Mouse (Mus musculus): ENCODE results near the gene BC024063. TPM values are rescaled to one million over a fixed set of nuclear protein-coding genes. Genes with fewer than 3 reads are reported as not detected.
"Not testable (repeated sequence)": the region's sequence is repeated elsewhere in the genome, so short reads cannot be mapped to it uniquely, and the experiment has no call there.

The BC024063 gene
- polyA plus RNA-seq (2012; rRNA removed) = 0.14 and 0.28 TPM in 2 replicates
- 0.44 and 0.63 TPM in 2 replicates for polyA plus RNA-seq (2014; fragmentation: Nextera tagmentation; extraction: Ambion mirVana)

DNA sequence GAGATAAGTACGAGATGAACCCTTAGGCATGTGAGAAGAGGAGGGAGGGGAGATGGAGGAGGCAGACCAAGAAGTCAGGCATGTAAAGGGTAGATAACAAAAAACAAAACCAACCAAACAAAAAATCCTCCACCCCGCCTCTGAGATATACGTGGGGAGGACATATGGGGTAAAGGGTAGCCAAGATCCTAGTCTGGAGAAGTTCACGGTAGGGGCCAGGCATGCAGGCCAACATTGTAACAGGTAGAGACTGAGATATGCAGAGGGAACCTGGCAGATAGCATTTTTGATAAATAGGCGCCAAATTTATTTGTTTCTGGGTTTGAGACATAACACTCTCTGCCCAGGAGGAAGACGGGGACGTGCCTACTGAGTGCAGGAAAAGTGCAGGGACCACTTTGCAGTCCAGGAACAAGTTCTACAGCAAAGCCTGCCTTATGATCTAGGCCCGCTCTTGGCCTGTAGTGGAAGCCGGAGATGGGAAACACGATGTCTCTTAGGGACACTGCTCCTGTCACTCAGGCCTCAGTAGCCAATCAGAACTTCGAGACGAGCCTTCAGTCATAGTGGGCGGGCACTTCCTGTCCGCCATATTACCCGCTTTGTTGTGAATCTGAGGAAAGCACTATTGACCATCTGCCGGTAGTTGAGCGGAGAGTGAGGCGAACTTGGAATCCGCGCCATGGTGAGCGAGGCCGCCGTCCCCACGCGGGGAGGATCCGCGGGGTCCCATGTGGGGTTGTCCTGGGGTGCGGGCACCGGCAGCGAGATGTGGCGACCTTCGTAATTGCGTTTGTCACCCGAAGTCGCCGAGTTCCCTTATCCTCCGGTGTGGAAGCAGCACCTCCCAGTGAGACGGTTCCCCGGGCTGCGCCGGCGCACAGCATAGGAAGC, at the start of gene BC024063:
BC024063 (plus strand) TSS at position 626 of the 894 bp plus-strand sequence.
- WGBS (ENCODE audit: insufficient replicate concordance) = 13% methylated on average over 39 of the region's 42 CpGs
- Histone ChIP-seq H3K4me3 (ENCODE audit: insufficient read depth in 1 of 2, low read depth in 2 of 2, low read length in 2 of 2) (peak within 1 kb of the TSS; percentile 53 to 74), H3K4me2 (ENCODE audit: low read depth) (peak within 1 kb of the TSS; percentile 50)
- not testable (repeated sequence) for H3K9me3 ChIP-seq (ENCODE audit: control insufficient read depth, low read length); H3K9ac ChIP-seq (replicated peaks); H3K27me3 ChIP-seq (ENCODE audit: control insufficient read depth, insufficient read depth, low read length); H3K36me3 ChIP-seq (replicated peaks; ENCODE audit: control insufficient read depth, insufficient read depth, low read depth); H3K4me1 ChIP-seq (replicated peaks; ENCODE audit: control insufficient read depth in 2 of 2, insufficient read depth in 2 of 2, low read length in 1 of 2); H3K27ac ChIP-seq
- peak; percentile 95 for ATAC-seq (ENCODE audit: insufficient read depth)
- peak; percentile 59 to 67 (median 66) for DNase-seq (ENCODE audit: low read depth in 3 of 3, low spot score in 3 of 3)

DNA sequence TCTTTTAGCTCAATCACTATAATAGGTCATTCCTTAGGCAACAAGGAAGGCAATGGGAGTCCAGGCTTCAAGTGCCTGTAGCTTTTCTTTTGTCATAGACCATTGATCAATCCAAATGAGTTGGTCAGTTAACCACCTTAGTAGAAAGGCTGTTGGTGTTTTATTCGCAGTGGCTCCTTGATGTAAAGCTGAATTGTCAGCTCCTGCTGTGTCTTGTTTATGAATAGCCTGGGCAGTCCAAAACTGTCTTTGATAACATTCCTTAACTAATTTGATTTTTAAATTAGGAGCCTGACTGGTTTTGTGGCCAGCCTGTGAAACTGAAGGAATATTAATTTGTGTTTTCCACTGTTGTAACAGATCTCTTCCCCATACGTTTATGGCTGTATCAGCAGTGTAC, 41.0 kb upstream of the BC024063 start:
- no peak overlapping the region for H3K4me2 ChIP-seq (ENCODE audit: low read depth)
- no peaks in the 10 kb centered on the region for H3K27me3 ChIP-seq (ENCODE audit: control insufficient read depth, insufficient read depth, low read length)
- no peaks in the 10 kb centered on the region for H3K9me3 ChIP-seq (ENCODE audit: control insufficient read depth, low read length)
- TF ChIP-seq EP300 (IDR thresholded peaks at IDR 0.05; ENCODE audit: low read depth) (no peak), CTCF (IDR thresholded peaks at IDR 0.05; ENCODE audit: low read depth) (no peak)
- no peak overlapping the region for H3K9ac ChIP-seq (replicated peaks)
- ATAC-seq (ENCODE audit: insufficient read depth) (no peak), DNase-seq (ENCODE audit: low read depth in 3 of 3, low spot score in 3 of 3) (no peak)
- H3K4me1 ChIP-seq (replicated peaks; ENCODE audit: control insufficient read depth in 2 of 2, insufficient read depth in 2 of 2, low read length in 1 of 2) = no peaks in the 10 kb centered on the region
- no peak overlapping the region for H3K27ac ChIP-seq
- WGBS (ENCODE audit: insufficient replicate concordance) = 51% methylated on average over 2 of the region's 2 CpGs
- no peaks in the 10 kb centered on the region for H3K36me3 ChIP-seq (replicated peaks; ENCODE audit: control insufficient read depth, insufficient read depth, low read depth)
- no peak overlapping the region for H3K4me3 ChIP-seq (ENCODE audit: insufficient read depth in 1 of 2, low read depth in 2 of 2, low read length in 2 of 2)

DNA sequence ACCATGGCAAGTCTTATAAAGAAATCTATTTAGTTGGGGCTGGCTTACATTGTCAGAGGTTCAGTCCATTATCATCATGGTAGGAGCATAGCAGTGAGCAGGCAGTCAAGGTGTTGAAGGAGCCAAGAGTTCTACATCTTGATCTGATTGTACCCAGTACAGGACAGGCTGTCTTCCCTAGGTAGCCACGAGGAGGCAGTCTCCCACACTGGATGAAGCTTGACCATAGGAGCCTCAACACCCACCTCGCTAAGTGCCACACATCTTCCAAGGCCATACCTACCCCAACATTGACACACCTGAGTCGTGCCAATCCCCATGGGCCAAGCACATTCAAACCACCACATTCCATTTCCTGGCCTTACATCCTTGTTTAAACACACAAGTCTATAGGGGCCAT, 36.5 kb upstream of the BC024063 start:
- WGBS (ENCODE audit: insufficient replicate concordance) = 53% methylated on average over 3 of the region's 3 CpGs
- no peak overlapping the region for H3K27ac ChIP-seq

DNA sequence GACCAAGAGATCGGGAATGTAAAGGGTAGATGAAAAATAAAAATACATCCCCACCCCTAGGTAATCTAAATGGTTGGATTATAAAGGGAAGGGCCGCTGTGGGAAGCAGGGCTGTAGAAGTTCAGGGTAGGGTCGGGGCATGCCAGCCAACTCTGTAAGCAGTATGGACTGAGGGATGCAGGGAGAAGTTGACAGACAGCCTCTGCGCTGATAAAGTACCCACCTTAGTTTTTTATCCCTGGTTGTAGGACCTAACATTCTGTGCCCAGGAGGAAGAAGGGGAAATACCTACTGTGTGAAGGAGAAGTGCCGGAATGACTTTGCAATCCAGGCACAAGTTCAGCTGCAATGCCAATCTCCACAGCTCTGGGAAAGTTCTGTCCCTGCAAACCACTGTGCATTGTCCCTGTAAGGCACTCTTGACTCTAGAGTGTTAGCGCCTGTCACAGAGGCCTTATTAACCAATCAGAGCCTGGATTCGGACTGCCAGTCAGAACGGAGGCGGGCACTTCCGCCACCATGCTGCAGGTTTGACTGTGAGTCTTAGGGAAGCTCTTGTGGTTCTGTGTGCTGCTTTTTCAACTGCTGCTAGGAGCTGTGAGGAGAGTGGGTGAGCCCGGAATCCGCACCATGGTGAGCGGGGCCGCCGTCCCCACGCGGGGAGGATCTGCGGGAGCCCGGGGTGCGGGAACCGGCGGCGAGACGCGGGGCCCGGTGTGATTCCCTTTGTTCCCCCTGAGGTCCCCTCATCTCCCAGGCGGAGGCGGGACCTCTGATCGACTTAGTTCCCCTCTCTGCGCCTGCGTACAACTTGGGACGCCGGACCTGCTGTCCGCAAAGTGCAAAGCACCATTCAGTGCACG, 35.3 kb upstream of the BC024063 start, which contains the start of gene Zfp873:
Zfp873 (plus strand) TSS at position 527 of the 863 bp plus-strand sequence.
- Histone ChIP-seq H3K9ac (replicated peaks) (peak within 1 kb of the TSS; percentile 7), H3K27ac (no peak within 1 kb of the TSS), H3K4me3 (ENCODE audit: insufficient read depth in 1 of 2, low read depth in 2 of 2, low read length in 2 of 2) (peak within 1 kb of the TSS; percentile 59 to 77), H3K4me1 (replicated peaks; ENCODE audit: control insufficient read depth in 2 of 2, insufficient read depth in 2 of 2, low read length in 1 of 2) (peaks cover 0 to 8% of the 10 kb centered on the region in 2 experiments; a peak in 2 of 4 replicates), H3K27me3 (ENCODE audit: control insufficient read depth, insufficient read depth, low read length) (no peaks in the 10 kb centered on the region), H3K36me3 (replicated peaks; ENCODE audit: control insufficient read depth, insufficient read depth, low read depth) (no peaks in the 10 kb centered on the region), H3K4me2 (ENCODE audit: low read depth) (peak within 1 kb of the TSS; percentile 65), H3K9me3 (ENCODE audit: control insufficient read depth, low read length) (no peaks in the 10 kb centered on the region; the same call in 1 of the 2 replicates)
- ATAC-seq (ENCODE audit: insufficient read depth) = peak; percentile 99
- 0 out of 2 replicates have a peak, but pooled peaks have one; percentile 5 for TF ChIP-seq CTCF (IDR thresholded peaks at IDR 0.05; ENCODE audit: low read depth)
- no peak for TF ChIP-seq EP300 (IDR thresholded peaks at IDR 0.05; ENCODE audit: low read depth)
- peak; percentile 71 to 74 (median 73) for DNase-seq (ENCODE audit: low read depth in 3 of 3, low spot score in 3 of 3)
- WGBS (ENCODE audit: insufficient replicate concordance) = 9% methylated on average over 35 of the region's 35 CpGs

More for the DNA sequence above, 36.5 kb upstream of the BC024063 start:
- ATAC-seq (ENCODE audit: insufficient read depth) (no peak), DNase-seq (ENCODE audit: low read depth in 3 of 3, low spot score in 3 of 3) (no peak)
- H3K9me3 ChIP-seq (ENCODE audit: control insufficient read depth, low read length) = no peaks in the 10 kb centered on the region
- no peaks in the 10 kb centered on the region for H3K36me3 ChIP-seq (replicated peaks; ENCODE audit: control insufficient read depth, insufficient read depth, low read depth)
- H3K4me3 ChIP-seq (ENCODE audit: insufficient read depth in 1 of 2, low read depth in 2 of 2, low read length in 2 of 2) = no peak overlapping the region
- H3K27me3 ChIP-seq (ENCODE audit: control insufficient read depth, insufficient read depth, low read length) = no peaks in the 10 kb centered on the region
- peaks cover 0 to 8% of the 10 kb centered on the region in 2 experiments; a peak in 2 of 4 replicates for H3K4me1 ChIP-seq (replicated peaks; ENCODE audit: control insufficient read depth in 2 of 2, insufficient read depth in 2 of 2, low read length in 1 of 2)
- no peak overlapping the region for H3K9ac ChIP-seq (replicated peaks)
- no peak for TF ChIP-seq EP300 (IDR thresholded peaks at IDR 0.05; ENCODE audit: low read depth)
- TF ChIP-seq CTCF (IDR thresholded peaks at IDR 0.05; ENCODE audit: low read depth) = 0 out of 2 replicates have a peak, but pooled peaks have one; percentile 2
- no peak overlapping the region for H3K4me2 ChIP-seq (ENCODE audit: low read depth)

DNA sequence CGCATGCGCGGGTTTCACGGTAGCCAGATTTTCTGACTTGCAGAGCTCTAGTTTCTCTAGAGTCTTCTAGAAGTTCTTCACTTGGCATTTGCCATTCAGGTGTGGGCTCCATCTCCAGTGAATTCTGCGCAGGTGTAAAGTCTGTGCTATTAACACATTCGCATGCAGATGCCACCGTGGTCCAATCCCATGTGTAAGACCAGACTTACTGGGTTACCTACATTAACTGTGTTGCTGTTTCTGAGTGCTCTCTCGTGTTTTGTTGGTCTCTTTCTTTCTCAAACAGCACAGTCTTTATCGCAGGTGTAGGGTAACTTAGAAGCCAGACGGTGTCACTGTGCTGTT, 34.7 kb upstream of the BC024063 start:
- H3K36me3 ChIP-seq (replicated peaks; ENCODE audit: control insufficient read depth, insufficient read depth, low read depth); H3K27ac ChIP-seq; ATAC-seq (ENCODE audit: insufficient read depth); H3K27me3 ChIP-seq (ENCODE audit: control insufficient read depth, insufficient read depth, low read length); H3K4me1 ChIP-seq (replicated peaks; ENCODE audit: control insufficient read depth in 2 of 2, insufficient read depth in 2 of 2, low read length in 1 of 2); DNase-seq (ENCODE audit: low read depth in 3 of 3, low spot score in 3 of 3); H3K9me3 ChIP-seq (ENCODE audit: control insufficient read depth, low read length): not testable (repeated sequence)
- Histone ChIP-seq H3K9ac (replicated peaks) (peak overlapping the region; percentile 7), H3K4me2 (ENCODE audit: low read depth) (peak overlapping the region; percentile 65), H3K4me3 (ENCODE audit: insufficient read depth in 1 of 2, low read depth in 2 of 2, low read length in 2 of 2) (peak overlapping the region; percentile 59 to 77)
- WGBS (ENCODE audit: insufficient replicate concordance) = 18% methylated on average over 10 of the region's 10 CpGs

DNA sequence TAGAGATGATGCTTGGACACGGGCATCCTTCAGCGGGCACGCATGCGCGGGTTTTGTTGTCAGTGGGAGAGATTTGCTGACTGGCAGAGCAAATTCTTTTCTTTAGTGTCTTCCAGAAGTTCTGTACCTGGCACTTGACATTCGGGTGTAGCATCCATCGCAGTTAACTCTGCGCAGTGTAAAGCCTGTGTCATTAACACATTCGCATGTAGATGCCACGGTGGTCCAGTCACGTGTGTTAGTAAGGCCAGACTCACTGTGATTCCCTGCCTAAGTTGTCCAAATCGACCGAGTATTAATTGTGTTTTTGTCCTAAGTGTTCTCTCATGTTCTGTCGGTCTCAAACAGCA, 444 bp downstream of the BC024063 start:
- 13% methylated on average over 14 of the region's 14 CpGs for WGBS (ENCODE audit: insufficient replicate concordance)
- H3K27me3 ChIP-seq (ENCODE audit: control insufficient read depth, insufficient read depth, low read length); DNase-seq (ENCODE audit: low read depth in 3 of 3, low spot score in 3 of 3); H3K9me3 ChIP-seq (ENCODE audit: control insufficient read depth, low read length); H3K9ac ChIP-seq (replicated peaks); H3K27ac ChIP-seq; ATAC-seq (ENCODE audit: insufficient read depth); H3K4me1 ChIP-seq (replicated peaks; ENCODE audit: control insufficient read depth in 2 of 2, insufficient read depth in 2 of 2, low read length in 1 of 2); H3K36me3 ChIP-seq (replicated peaks; ENCODE audit: control insufficient read depth, insufficient read depth, low read depth): not testable (repeated sequence)
- H3K4me2 ChIP-seq (ENCODE audit: low read depth) = peak overlapping the region; percentile 50
- H3K4me3 ChIP-seq (ENCODE audit: insufficient read depth in 1 of 2, low read depth in 2 of 2, low read length in 2 of 2) = peak overlapping the region; percentile 53 to 74
